Mouse (Mus musculus): ENCODE results near the gene Slc4a1. TPM values are rescaled to one million over a fixed set of nuclear protein-coding genes. Genes with fewer than 3 reads are reported as not detected.
"Not testable (repeated sequence)": the region's sequence is repeated elsewhere in the genome, so short reads cannot be mapped to it uniquely, and the experiment has no call there.

Gene Slc4a1
- total RNA-seq, 2 experiments from 2014 or later, result 0.15 to 0.23 TPM

DNA sequence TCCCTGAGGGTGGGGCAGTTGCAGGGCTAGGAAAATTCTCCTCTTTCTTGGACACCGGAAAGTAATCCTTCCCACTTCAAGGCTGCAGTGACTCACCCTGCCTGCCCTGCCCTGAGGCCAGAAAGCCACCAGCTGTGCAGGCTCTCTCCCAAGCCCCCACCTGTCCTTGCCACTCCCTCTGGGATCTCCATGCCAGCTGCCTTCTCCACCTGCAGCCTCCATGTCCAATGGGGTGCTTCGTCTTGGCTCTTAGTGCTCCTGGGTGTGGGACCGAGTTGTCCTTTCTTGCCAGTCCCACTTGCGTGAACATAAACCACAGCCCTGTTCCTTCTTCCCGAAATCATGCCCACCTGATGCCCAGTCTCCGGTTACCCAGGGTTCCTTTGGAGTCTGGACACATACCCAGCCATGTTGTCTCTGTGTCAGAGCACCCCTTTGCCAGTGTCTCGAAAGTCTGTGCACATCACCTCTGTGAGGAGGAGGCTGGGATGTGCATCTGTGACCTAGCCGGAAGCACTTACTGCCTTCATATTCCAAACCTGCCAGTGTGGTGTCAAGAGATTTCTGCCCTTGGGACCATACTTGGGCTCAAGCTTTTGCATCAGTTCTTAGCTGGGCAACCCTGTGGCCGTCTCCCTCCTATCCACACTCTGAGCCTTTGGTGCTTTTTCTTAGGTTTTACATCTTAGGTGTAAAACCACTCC lies 28.6 kb upstream of the Slc4a1 start:
- peak overlapping the region; percentile 99 for H3K27ac ChIP-seq
- TF ChIP-seq CTCF (conservative IDR thresholded peaks at IDR 0.05), result no peak
- DNase-seq (ENCODE audit: low spot score in 2 of 2), result no peak
- peak overlapping the region; percentile 88 for H3K4me3 ChIP-seq

GRCm38 (mm10) chr11:102393719-102394420 lies 27.9 kb upstream of the Slc4a1 start:
- H3K4me3 ChIP-seq, result peak overlapping the region; percentile 88
- peak; percentile 63 to 77 for DNase-seq (ENCODE audit: low spot score in 2 of 2)
- no peak for TF ChIP-seq CTCF (conservative IDR thresholded peaks at IDR 0.05)
- peak overlapping the region; percentile 99 for H3K27ac ChIP-seq

DNA sequence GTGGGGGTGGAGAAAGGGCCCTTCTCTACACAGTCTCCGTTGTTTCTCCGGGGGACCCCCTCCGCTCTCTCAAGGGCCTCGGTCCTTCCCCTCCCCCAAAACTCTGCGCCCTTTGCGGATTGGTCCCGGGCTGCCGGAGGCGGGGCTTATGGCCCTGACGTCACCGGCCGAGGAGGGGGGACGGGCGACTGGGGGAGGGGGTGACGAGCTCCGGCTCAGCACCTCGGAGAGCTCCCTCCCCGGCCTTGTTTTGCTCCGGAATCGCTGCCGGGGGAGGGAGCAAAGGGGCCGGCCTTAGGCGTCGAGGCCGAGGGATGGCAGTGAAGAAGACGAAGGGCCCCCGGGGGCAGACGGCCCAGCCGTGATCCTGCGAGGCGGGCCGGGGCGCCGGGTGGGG lies 27.2 kb upstream of the Slc4a1 start, which contains the start of gene Rundc3a:
TSS of gene Rundc3a (plus strand) at position 166 of the 397 bp plus-strand sequence.
- DNase-seq (ENCODE audit: low spot score in 2 of 2), result peak; percentile 96 to 98
- peak within 1 kb of the TSS; percentile 99 for H3K27ac ChIP-seq
- H3K4me3 ChIP-seq, result peak within 1 kb of the TSS; percentile 88
- no peak for TF ChIP-seq CTCF (conservative IDR thresholded peaks at IDR 0.05)

- no peak for TF ChIP-seq CTCF (conservative IDR thresholded peaks at IDR 0.05)
- H3K4me3 ChIP-seq, result peak overlapping the region; percentile 88
- no peak for DNase-seq (ENCODE audit: low spot score in 2 of 2)
- peak overlapping the region; percentile 99 for H3K27ac ChIP-seq
These were observed 26.6 kb upstream of the Slc4a1 start for GRCm38 (mm10) chr11:102392441-102393237.

GRCm38 (mm10) chr11:102389436-102389835 lies 23.4 kb upstream of the Slc4a1 start:
- not testable (repeated sequence) for H3K27ac ChIP-seq; DNase-seq (ENCODE audit: low spot score in 2 of 2); H3K4me3 ChIP-seq

GRCm38 (mm10) chr11:102386121-102386520 lies 20.1 kb upstream of the Slc4a1 start:
- no peak for DNase-seq (ENCODE audit: low spot score in 2 of 2)
- no peak overlapping the region for H3K4me3 ChIP-seq
- no peak for TF ChIP-seq CTCF (conservative IDR thresholded peaks at IDR 0.05)
- H3K27ac ChIP-seq, result no peak overlapping the region

GRCm38 (mm10) chr11:102385075-102385474 lies 19.1 kb upstream of the Slc4a1 start:
- H3K27ac ChIP-seq, result no peak overlapping the region
- no peak for TF ChIP-seq CTCF (conservative IDR thresholded peaks at IDR 0.05)
- DNase-seq (ENCODE audit: low spot score in 2 of 2), result no peak
- H3K4me3 ChIP-seq, result no peak overlapping the region

DNA sequence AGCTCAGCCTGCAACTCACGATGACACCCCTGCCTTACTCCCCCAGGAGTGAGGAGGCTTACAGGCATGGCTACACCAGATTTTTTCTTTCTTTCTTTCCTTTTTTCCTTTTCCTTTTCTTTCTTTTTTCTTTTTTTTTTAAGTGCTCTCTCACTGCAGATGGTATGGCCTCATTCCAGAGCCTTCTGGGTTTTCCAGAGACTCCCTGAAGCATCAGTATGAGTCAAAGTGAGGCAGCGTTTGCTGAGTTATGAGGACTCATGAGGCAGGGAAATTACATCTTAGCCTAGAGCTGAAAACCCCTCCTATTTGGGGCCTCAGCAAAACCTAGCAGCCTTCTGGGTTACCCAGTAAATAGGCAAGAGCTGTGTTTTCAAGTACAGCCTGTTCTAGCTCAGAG lies 18.4 kb upstream of the Slc4a1 start:
- no peak for DNase-seq (ENCODE audit: low spot score in 2 of 2)
- H3K27ac ChIP-seq, result no peak overlapping the region
- TF ChIP-seq CTCF (conservative IDR thresholded peaks at IDR 0.05), result no peak

DNA sequence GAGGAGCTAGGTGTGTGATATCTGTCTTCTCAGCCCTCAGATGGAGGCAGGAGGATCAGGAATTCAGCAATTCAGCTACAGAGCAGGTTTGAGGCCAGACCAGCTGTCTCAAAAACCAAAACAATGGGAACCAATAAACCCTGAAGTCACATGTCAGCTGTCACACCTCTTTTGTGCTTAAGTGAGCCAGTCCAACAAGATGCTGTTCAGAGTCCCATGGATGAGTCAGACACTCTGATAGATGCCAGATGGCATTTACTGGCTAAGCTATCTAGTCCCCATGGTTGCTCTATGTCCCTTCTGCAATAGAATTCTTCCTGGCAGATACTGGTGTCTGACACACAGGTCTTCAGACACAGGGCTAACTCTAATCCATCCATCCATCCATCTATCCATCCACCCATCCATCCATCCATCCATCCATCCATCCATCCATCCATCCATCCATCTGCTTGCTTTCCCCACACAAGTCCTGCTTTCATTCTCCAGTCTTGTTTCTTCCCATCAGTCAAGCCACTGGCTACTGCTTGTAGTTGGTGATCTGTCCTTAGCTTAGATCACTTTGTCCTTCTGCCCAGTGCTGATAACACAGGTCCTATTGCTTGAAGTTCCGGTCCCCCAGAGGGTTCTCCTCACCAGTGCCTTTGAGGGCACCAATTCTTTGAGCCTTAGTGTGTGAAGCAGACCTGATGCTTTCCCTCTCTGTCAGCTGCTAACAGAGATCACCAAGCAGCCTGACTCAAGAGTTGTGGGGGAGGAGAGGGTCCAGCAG lies 17.5 kb upstream of the Slc4a1 start:
- H3K27ac ChIP-seq, result peak overlapping the region; percentile 36; the same call in 1 of the 2 replicates
- no peak for TF ChIP-seq CTCF (conservative IDR thresholded peaks at IDR 0.05)
- no peak for DNase-seq (ENCODE audit: low spot score in 2 of 2)
- H3K4me3 ChIP-seq, result no peak overlapping the region

More for the DNA sequence above, 18.4 kb upstream of the Slc4a1 start:
- H3K4me3 ChIP-seq, result no peak overlapping the region

DNA sequence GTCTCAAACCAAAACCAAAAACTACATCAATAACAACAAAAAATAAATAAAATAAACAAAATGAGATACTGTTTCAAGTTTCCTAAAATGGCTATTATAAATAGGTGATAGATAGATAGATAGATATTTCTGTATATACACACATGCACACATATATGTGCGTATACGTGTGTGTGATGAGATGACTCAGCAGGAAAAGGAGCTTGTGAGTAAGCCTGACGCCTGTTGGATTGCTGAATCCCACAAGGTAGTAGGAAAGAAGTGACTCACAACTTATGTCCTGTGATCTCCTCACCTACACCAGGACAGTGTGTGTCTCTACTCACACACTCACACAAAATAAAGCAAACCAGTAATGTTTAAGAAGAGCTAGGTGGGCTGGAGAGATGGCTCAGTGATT lies 16.8 kb upstream of the Slc4a1 start:
- no peak for TF ChIP-seq CTCF (conservative IDR thresholded peaks at IDR 0.05)
- H3K27ac ChIP-seq, result no peak overlapping the region
- no peak for DNase-seq (ENCODE audit: low spot score in 2 of 2)
- H3K4me3 ChIP-seq, result no peak overlapping the region

DNA sequence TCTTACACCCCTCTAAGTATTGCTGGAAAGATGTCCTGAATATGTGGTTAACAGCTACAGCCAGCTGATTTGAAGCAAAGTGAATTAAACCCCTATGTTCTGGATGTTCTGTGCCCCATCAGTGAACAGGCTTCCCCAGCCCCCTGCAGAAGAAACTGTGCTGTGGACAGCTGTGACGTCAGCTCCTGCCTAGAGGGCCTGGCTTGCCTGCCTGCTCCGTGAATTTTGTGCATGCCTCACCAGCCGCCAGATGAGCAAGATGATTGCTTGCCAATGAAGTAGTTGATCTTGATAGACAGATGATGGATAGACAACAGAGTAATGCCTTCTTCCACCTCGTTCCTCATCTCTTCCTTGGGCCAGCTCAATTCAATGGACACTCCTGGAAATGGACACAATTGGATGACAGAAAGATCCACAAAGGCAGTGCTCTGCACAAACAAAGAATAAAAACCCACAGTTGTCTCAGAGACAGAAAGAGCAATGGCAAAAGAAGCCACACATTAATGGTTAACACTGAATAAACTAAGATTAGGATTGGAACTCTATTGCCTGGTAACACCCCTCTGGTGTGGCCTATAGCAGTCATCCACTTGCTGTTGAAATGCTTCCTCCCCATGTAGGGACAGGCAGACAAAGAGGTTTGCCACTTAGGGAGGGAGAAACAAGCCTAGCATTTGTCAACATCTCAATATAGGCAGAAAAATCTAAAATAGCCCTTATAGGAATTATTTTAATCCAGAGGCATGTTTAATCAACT lies 15.5 kb upstream of the Slc4a1 start:
- no peak for TF ChIP-seq CTCF (conservative IDR thresholded peaks at IDR 0.05)
- DNase-seq (ENCODE audit: low spot score in 2 of 2), result no peak
- Histone ChIP-seq H3K27ac (no peak overlapping the region), H3K4me3 (no peak overlapping the region)

GRCm38 (mm10) chr11:102380091-102380490 lies 14.1 kb upstream of the Slc4a1 start:
- no peak overlapping the region for H3K27ac ChIP-seq
- no peak for TF ChIP-seq CTCF (conservative IDR thresholded peaks at IDR 0.05)
- DNase-seq (ENCODE audit: low spot score in 2 of 2), result no peak
- no peak overlapping the region for H3K4me3 ChIP-seq

Measured in layer of hippocampus, adult 2 months (tissue).